Mouse (Mus musculus) WW6 (cell line): ENCODE data around the gene Nes.
A peak's percentile ranks its signal among the peaks of the same experiment; 100 is the strongest.

Experiments used
- DNase-seq: peaks from one replicate; pipeline ENCODE4 v3.0.0-alpha.2; 2013; ENCODE audit warnings: low read depth, low spot score

Nes gene

DNA sequence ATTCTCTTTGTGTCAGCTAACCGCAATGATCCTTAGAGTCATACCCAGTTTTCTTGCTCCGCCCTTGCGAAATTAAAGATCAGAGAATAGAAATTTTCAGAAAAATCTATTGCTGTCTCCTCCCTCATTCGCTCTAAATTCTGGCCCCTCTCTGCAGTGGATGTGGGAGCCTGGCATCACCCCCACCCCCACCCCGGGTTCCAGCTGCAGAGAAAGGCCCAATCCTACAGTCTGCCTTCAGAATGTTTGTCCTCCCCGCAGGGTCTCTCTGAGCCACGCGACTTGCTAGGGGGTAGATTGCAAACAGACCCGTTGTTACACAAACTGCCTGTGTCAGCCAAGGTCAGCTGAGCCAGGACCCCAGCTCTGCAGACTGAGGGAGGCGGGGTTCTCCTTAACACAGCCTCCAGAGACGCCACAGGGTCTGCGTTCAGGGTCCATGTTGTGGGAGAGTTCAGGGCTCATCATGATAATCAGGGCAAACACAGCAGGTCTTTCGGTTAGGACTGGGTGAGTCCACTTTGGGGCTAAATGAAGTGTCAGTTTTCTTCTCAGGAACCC, 20.8 kb upstream of the Nes start:
- DNase-seq = no peak

DNA sequence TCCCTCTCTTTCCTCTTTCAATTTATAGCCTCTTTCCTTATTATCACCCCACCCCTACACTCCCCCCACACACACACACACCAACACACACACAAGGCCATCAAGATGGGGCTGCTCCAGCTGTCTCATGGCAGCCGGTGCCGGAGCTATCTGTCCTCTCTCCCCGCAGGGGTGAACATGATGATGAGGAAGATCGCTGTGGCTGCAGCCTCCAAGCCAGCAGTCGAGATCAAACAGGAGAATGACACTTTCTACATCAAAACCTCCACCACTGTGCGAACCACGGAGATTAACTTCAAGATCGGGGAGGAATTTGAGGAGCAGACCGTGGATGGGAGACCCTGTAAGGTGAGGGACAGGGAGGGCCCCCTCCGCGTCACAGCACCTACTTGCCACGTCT, 18.9 kb upstream of the Nes start:
- DNase-seq = no peak

- DNase-seq = no peak
Observed at GRCm38 (mm10) chr3:87952440-87952839, 18.4 kb upstream of the Nes start.

DNA sequence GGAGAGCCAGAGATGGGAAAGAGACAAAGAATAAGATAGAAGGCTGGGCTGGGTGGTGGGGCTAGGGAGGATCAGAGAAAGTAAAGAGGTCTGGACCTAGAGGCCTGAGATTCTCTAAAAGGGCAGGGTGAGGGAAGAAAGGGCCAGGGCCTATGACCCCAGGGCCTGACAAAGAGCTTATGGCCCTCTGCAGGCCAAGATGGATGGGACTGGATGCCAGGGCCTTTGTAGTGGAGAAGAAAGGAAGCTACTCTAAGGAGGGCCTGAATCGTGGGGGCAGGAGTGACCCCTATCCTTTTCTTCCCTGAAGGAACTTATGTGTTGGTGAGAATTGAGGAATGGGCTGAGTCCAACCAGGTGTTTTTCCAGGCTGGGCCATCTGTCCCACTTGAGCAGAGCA, 12.8 kb upstream of the Nes start:
- no peak for DNase-seq

DNA sequence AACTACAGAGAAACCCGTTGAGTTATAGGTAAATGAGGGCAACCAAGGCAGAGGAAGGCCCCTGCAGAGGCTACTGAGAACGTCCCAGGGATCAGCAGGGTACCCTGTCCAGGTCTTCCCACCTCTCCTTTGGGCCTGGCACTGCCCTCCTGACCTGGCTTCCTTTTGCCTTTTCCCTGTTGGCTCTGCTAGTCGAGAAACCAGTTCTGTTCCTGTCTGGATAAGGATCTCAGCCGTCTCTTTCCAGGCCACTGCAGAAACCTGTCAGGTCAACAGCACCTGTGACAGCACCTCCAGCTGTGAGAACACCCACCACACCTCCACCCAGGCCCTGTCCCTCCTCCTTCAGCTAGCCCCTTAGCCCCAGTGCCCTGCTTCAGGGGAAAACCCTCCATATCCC, 12.4 kb upstream of the Nes start:
- DNase-seq = no peak

GRCm38 (mm10) chr3:87958967-87959366, 11.9 kb upstream of the Nes start:
- DNase-seq = no peak

DNA sequence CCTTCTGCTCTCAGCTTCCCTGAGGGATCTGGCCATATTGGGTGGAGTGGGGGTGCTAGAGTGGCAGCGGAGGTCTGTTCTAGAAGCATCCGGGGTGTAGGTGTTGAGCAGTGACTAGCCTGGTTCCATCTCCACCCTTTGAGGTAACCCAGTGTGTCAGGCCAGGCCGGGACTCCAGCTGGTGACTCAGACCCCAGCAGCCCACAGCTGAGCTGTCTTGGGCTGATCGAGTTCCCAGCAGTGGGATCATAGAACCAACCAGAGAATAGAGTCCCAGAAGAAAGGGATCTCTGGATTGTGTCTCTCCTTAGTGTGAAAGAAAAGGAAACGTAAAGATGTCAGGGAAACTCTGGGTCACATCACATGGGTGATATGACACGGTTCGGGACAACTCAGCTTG, 11.5 kb upstream of the Nes start:
- no peak for DNase-seq

GRCm38 (mm10) chr3:87960191-87960585, 10.7 kb upstream of the Nes start:
- no peak for DNase-seq

- DNase-seq = peak; percentile 90
Observed at GRCm38 (mm10) chr3:87960586-87961191, 10.2 kb upstream of the Nes start.

GRCm38 (mm10) chr3:87970184-87970938, 517 bp upstream of the Nes start:
- DNase-seq = no peak

GRCm38 (mm10) chr3:87971489-87972202, 768 bp downstream of the Nes start:
- DNase-seq = no peak

GRCm38 (mm10) chr3:87972203-87972664, 1.4 kb downstream of the Nes start:
- DNase-seq = no peak

- no peak for DNase-seq
Observed at GRCm38 (mm10) chr3:87972776-87973175, 1.9 kb downstream of the Nes start.

- no peak for DNase-seq
Observed at GRCm38 (mm10) chr3:87973593-87974380, 2.9 kb downstream of the Nes start.

DNA sequence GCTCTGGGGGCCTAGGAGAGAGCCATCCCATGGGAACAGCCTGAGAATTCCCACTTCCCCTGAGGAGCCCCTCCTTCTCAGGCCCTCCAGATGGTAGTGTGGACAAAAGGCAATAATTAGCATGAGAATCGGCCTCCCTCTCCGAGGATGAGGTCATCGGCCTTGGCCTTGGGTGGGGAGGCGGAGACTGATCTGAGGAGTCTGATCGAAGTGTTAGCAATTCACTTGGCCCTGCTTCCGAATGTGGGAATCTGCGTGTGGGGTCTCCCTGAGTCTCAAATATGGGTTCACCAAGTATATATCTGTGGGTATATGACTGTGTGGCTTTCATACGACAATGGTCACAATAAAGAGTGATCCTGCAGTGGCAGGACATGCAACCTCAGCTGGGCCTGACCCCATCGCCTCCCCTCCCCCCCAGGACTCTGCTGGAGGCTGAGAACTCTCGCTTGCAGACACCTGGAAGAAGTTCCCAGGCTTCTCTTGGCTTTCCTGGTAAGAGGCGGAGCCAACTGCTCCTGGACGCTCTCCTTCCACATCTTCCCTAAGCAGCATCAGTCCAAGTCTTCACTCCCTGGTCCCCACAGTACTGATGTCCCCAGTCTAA, 3.6 kb downstream of the Nes start:
- peak; percentile 83 for DNase-seq

DNA sequence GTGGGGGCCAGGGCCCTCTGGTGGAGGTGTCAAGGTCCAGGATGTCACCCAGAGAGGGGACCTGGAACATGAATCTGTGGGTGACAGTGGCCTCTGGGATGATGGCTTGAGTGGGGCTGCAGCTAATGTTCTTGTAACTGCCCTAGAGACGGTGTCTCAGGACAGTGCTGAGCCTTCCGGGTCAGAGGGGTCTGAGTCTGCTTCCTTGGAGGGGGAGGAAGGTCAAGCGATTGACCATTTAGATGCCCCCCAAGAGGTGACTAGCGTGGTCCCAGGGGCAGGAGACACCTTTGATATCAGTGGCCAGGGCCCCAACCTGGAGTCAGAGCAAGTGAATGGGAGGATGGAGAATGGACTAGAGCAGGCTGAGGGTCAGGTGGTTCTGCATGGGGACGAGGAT, 8.6 kb downstream of the Nes start:
- DNase-seq = no peak

DNA sequence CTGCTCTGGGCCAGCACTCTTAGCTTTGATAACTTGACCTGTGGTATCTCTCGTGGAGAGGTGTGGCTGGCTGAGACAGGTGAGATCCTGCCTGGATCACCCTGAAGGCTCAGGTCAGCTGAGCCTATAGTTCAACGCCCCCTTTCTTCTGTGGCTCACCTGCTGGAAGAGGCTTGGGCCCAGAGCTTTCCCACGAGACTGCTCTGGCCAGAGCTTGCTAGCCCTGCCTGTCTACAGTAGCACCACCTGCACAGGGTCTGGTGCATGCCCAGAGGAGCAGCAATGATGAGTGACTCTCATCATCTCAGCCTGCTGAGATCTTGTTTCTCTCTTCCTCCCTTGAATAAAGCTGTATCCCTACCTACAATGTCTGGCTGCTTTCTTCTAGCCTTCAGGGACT, 9.2 kb downstream of the Nes start:
- no peak for DNase-seq

- DNase-seq = no peak
Observed at GRCm38 (mm10) chr3:87980728-87981127, 9.8 kb downstream of the Nes start.

DNA sequence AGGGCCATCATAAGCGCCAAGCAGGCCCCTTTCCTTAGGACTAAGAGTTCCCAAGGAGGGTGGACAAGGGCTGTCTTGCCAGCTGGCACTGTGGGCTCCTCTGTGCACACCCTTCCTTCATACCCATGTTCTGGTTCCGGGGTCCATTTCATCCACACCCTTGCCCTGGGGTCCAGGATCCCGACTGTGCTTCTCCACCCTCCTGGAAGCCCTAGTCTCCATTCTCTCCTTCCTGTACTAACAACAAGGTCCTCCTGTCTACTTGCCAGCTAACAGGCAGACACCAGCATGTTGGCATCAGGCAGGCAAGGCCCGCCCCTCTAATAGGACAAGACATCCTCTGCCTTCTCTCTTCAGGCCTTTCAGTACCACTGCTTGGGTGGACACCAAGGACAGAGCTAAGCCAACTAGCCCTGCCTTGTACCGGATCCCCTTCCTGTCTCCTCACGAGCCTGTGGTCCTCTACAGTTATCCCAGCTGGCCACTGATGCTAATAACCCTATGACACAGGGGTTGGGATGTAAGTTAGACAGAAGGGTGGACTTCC, 10.4 kb downstream of the Nes start:
- no peak for DNase-seq

DNA sequence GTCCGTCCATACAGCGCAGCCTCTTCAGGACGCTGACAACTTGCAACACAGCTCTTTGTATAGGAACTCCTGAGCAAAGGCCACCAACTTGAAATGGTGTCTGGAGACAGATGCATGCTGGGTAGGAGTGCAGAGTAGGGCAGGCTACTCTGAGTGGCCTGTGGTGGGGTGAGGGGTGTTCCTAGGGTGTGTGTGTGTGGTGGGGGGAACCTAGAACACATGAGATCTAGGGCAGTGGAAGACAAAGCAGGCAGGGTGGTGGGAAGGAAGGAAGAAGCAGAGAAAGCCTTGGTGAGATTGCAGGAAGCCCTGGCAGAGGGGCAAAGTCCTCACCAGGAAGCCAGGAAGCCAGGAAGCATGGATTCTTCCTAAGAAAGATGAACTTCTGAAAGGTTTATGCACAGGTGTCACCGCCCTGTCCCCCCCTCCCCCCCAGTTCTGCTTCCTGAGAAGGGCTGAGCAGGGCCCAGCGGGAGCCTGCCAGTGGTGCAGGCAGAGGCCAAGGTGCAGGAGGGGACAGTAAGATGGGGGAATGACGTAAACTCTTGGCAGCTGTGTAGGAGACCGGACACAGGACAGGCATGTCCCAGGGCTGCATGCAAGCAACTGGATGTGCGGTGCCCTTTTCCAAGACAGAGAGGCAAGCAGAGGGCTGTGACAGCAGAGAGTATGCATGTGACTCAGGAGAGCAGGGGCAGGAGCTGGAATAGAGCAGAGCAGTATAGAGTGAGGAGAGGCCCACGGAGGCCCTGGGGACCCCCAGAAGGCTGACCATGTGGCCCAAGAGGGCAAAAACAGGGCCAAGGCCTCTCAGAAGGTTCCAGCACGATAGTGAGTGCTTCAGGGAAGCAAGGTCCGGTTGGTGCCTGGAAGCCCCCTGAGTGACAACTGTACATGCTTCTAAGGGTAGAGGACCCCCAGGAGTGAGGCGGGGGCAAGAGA, 11.3 kb downstream of the Nes start:
- no peak for DNase-seq
